In genomic region chr4:116650924-116651796, GRCm38 (mm10) we compare ENCODE assay signal across 8 mouse cellular contexts. TPM values are rescaled to one million over a fixed set of nuclear protein-coding genes. Genes with fewer than 3 reads are reported as not detected.
DNase-seq lines count a peak whose midpoint lies in the region; ATAC-seq lines count a peak whose summit lies in the region.

Akr1a1 (minus strand) TSS chr4:116651680.

- peak; percentile 99 for ATAC-seq in forebrain, embryonic 11.5 days (replicated peaks; ENCODE audit: low FRiP score)
- peak; percentile 99 for ATAC-seq in heart, embryonic 16.5 days (replicated peaks; ENCODE audit: extremely low read depth, insufficient read depth, low FRiP score)
- peak; percentile 92 for ATAC-seq in liver, embryonic 15.5 days (ENCODE audit: insufficient read depth)
- ATAC-seq in neural tube, embryonic 12.5 days (ENCODE audit: low FRiP score, low read depth), result peak; percentile 99

- no peaks in the 10 kb centered on the region for H3K9me3 ChIP-seq in forebrain, embryonic 11.5 days (ENCODE audit: control insufficient read depth, low read length)
- H3K9me3 ChIP-seq in heart, embryonic 16.5 days (replicated peaks; ENCODE audit: control insufficient read depth, low read length), result no peaks in the 10 kb centered on the region
- H3K9me3 ChIP-seq in liver, embryonic 15.5 days (replicated peaks), result no peaks in the 10 kb centered on the region
- H3K9me3 ChIP-seq in neural tube, embryonic 12.5 days, result no peaks in the 10 kb centered on the region

- peak within 1 kb of the TSS; percentile 83 for H3K4me2 ChIP-seq in forebrain, embryonic 11.5 days (ENCODE audit: low read depth, low read length, severe bottlenecking)
- peak within 1 kb of the TSS; percentile 83 for H3K4me2 ChIP-seq in heart, embryonic 16.5 days (ENCODE audit: low read depth, low read length)
- peak within 1 kb of the TSS; percentile 80 for H3K4me2 ChIP-seq in liver, embryonic 15.5 days
- H3K4me2 ChIP-seq in neural tube, embryonic 12.5 days (replicated peaks), result peak within 1 kb of the TSS; percentile 80

- H3K36me3 ChIP-seq in forebrain, embryonic 11.5 days (ENCODE audit: control insufficient read depth, insufficient read depth, low read length), result no peaks in the 10 kb centered on the region
- H3K36me3 ChIP-seq in heart, embryonic 16.5 days (ENCODE audit: control insufficient read depth, insufficient read depth), result peaks cover 14% of the 10 kb centered on the region; the same call in 1 of the 2 replicates
- H3K36me3 ChIP-seq in liver, embryonic 15.5 days (replicated peaks), result peaks cover 25% of the 10 kb centered on the region
- H3K36me3 ChIP-seq in neural tube, embryonic 12.5 days, result peaks cover 16% of the 10 kb centered on the region; the same call in 1 of the 2 replicates

- H3K27ac ChIP-seq in forebrain, embryonic 11.5 days (ENCODE audit: low read depth, low read length), result peak within 1 kb of the TSS; percentile 59
- H3K27ac ChIP-seq in heart, embryonic 16.5 days (ENCODE audit: low read length), result peak within 1 kb of the TSS; percentile 94
- peak within 1 kb of the TSS; percentile 86 for H3K27ac ChIP-seq in liver, embryonic 15.5 days (replicated peaks)
- H3K27ac ChIP-seq in neural tube, embryonic 12.5 days, result peak within 1 kb of the TSS; percentile 55; the same call in 1 of the 2 replicates

- peaks cover 7% of the 10 kb centered on the region for H3K4me1 ChIP-seq in forebrain, embryonic 11.5 days (replicated peaks; ENCODE audit: control insufficient read depth, insufficient read depth, low read length)
- H3K4me1 ChIP-seq in heart, embryonic 16.5 days (ENCODE audit: control insufficient read depth, insufficient read depth, low read length), result peaks cover 28% of the 10 kb centered on the region
- H3K4me1 ChIP-seq in liver, embryonic 15.5 days (replicated peaks), result peaks cover 55% of the 10 kb centered on the region
- peaks cover 25% of the 10 kb centered on the region for H3K4me1 ChIP-seq in neural tube, embryonic 12.5 days

- WGBS in forebrain, embryonic 11.5 days, result under 1% methylated on average over 39 of the region's 39 CpGs
- WGBS in heart, embryonic 16.5 days, result under 1% methylated on average over 39 of the region's 39 CpGs
- under 1% methylated on average over 39 of the region's 39 CpGs for WGBS in liver, embryonic 15.5 days (ENCODE audit: insufficient replicate concordance)
- under 1% methylated on average over 39 of the region's 39 CpGs for WGBS in neural tube, embryonic 12.5 days

- peak; percentile 68 to 74 for DNase-seq in CD8-positive naive resting alpha-beta T cell, adult 2 months (ENCODE audit: low read depth in 2 of 2, low spot score in 2 of 2)
- peak; percentile 79 for DNase-seq in c-Kit-positive CD71-negative TER-119-negative erythroid progenitor cells, embryonic 14.5 days (ENCODE audit: low read depth)
- peak; percentile 95 for DNase-seq in forebrain, embryonic 11.5 days (ENCODE audit: low spot score)
- DNase-seq in kidney, postnatal 36 days, result peak; percentile 95
- DNase-seq in telencephalon, adult 2 months (ENCODE audit: low read depth, low spot score), result peak; percentile 96

- H3K27me3 ChIP-seq in forebrain, embryonic 11.5 days (ENCODE audit: control insufficient read depth, insufficient read depth, low read length), result no peaks in the 10 kb centered on the region
- no peaks in the 10 kb centered on the region for H3K27me3 ChIP-seq in heart, embryonic 16.5 days (ENCODE audit: control insufficient read depth, insufficient read depth, low read length)
- H3K27me3 ChIP-seq in liver, embryonic 15.5 days, result no peaks in the 10 kb centered on the region
- H3K27me3 ChIP-seq in neural tube, embryonic 12.5 days (replicated peaks), result no peaks in the 10 kb centered on the region

- H3K9ac ChIP-seq in forebrain, embryonic 11.5 days (ENCODE audit: low read length), result peak within 1 kb of the TSS; percentile 93
- H3K9ac ChIP-seq in heart, embryonic 16.5 days (ENCODE audit: low read length), result peak within 1 kb of the TSS; percentile 95
- H3K9ac ChIP-seq in liver, embryonic 15.5 days, result peak within 1 kb of the TSS; percentile 74
- peak within 1 kb of the TSS; percentile 87 for H3K9ac ChIP-seq in neural tube, embryonic 12.5 days

- H3K4me3 ChIP-seq in forebrain, embryonic 11.5 days (ENCODE audit: low read depth, low read length), result peak within 1 kb of the TSS; percentile 93
- H3K4me3 ChIP-seq in heart, embryonic 16.5 days (ENCODE audit: low read length), result peak within 1 kb of the TSS; percentile 92
- H3K4me3 ChIP-seq in liver, embryonic 15.5 days (replicated peaks), result peak within 1 kb of the TSS; percentile 78
- H3K4me3 ChIP-seq in neural tube, embryonic 12.5 days, result peak within 1 kb of the TSS; percentile 85

RNA-seq across cellular contexts. Expression of gene Akr1a1, which starts in this region (rescaled TPM):
- polyA plus RNA-seq in forebrain, embryonic 11.5 days (2014; fragmentation: Nextera tagmentation; extraction: Ambion mirVana), result 501 and 559 TPM in 2 replicates
- polyA plus RNA-seq in heart, embryonic 16.5 days (2015; fragmentation: Nextera tagmentation; extraction: Ambion mirVana), result 580 and 585 TPM in 2 replicates
- polyA plus RNA-seq in liver, embryonic 15.5 days (2015; fragmentation: Nextera tagmentation; extraction: Ambion mirVana), result 291 and 322 TPM in 2 replicates
- polyA plus RNA-seq in neural tube, embryonic 12.5 days (2016; fragmentation: Nextera tagmentation; extraction: Ambion mirVana), result 583 and 599 TPM in 2 replicates

Comparison
In these comparisons a context has a peak if more than half of its experiments do, and no peak if none do; other contexts are left out.
1. Peak in every context shown above with its lines: DNase-seq, ATAC-seq, H3K4me3 ChIP-seq and H3K27ac ChIP-seq.